In the genomic region with DNA sequence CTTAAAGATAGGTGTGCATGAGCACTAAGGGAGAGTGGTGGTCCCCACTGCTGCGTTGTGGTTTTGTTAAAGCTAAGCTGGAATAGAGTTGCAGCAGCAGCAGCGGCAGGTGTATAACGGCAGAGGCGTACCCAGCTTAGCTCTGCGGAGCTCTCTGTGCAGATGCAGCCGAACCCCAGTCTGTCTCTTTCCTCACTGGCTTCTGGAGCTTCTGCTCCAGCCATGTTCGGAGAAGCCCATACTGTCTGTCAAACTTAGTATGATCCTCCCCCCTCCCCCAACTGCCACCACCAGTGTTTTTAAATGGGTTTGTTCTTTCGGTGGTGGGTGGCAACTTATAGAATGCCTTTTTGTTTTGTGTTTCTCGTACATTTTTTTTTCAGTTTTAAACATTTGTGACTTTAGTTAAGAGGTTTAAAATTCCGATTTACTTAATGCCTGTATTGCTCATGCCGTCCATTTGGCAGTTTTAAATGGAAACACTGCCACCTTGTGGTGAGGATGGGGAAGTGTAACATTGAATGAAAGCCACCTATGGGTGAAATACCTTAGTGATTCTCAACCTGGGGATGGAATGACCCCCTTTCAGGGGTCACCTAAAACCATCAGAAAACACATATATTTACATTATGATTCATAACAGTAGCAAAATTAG, we compare ENCODE assay signal across 8 mouse cellular contexts.
DNase-seq lines count a peak whose midpoint lies in the region; ATAC-seq and TF ChIP-seq lines count a peak whose summit lies in the region.

No protein-coding gene starts in this region.

- H3K27ac ChIP-seq in liver, embryonic 13.5 days, result no peak overlapping the region
- no peak overlapping the region for H3K27ac ChIP-seq in neural tube, embryonic 12.5 days

- WGBS in liver, embryonic 13.5 days (ENCODE audit: insufficient replicate concordance), result 33% methylated on average over 11 of the region's 11 CpGs
- WGBS in neural tube, embryonic 12.5 days, result 39% methylated on average over 11 of the region's 11 CpGs

- ATAC-seq in common myeloid progenitor, adult 5-6 weeks (replicated peaks; ENCODE audit: low read depth, poor library complexity, severe bottlenecking), result peak; percentile 71
- no peak for ATAC-seq in liver, embryonic 13.5 days (ENCODE audit: low read depth)
- no peak for ATAC-seq in neural tube, embryonic 12.5 days (ENCODE audit: low FRiP score, low read depth)

- H3K4me2 ChIP-seq in liver, embryonic 13.5 days, result peak overlapping the region; percentile 13; the same call in 1 of the 2 replicates
- 0 out of 2 replicates have a peak overlapping the region, but pooled peaks have one; percentile 38 for H3K4me2 ChIP-seq in neural tube, embryonic 12.5 days (replicated peaks)

- H3K4me3 ChIP-seq in C2C12 (ENCODE audit: insufficient read depth, poor library complexity, severe bottlenecking), result no peak overlapping the region
- H3K4me3 ChIP-seq in liver, embryonic 13.5 days (replicated peaks), result no peak overlapping the region
- H3K4me3 ChIP-seq in neural tube, embryonic 12.5 days, result no peak overlapping the region

- no peaks in the 10 kb centered on the region for H3K27me3 ChIP-seq in C2C12 (ENCODE audit: control insufficient read depth, insufficient read depth, insufficient read length)
- no peaks in the 10 kb centered on the region for H3K27me3 ChIP-seq in liver, embryonic 13.5 days
- no peaks in the 10 kb centered on the region for H3K27me3 ChIP-seq in neural tube, embryonic 12.5 days (replicated peaks)

- no peaks in the 10 kb centered on the region for H3K79me3 ChIP-seq in C2C12 (ENCODE audit: low read depth)

- no peaks in the 10 kb centered on the region for H3K36me3 ChIP-seq in C2C12 (ENCODE audit: control insufficient read depth, insufficient read depth)
- no peaks in the 10 kb centered on the region for H3K36me3 ChIP-seq in liver, embryonic 13.5 days
- H3K36me3 ChIP-seq in neural tube, embryonic 12.5 days, result peaks cover 5% of the 10 kb centered on the region

- H3K9ac ChIP-seq in liver, embryonic 13.5 days, result no peak overlapping the region
- H3K9ac ChIP-seq in neural tube, embryonic 12.5 days, result no peak overlapping the region

- peak; percentile 60 to 73 for DNase-seq in cerebellum, postnatal 10 days
- no peak for DNase-seq in cerebellum, adult 11-12 months
- DNase-seq in heart, postnatal 14 days, result peak; percentile 36 to 59
- no peak for DNase-seq in liver, embryonic 13.5 days
- DNase-seq in adrenal gland, adult 8-10 months, result no peak

- no peaks in the 10 kb centered on the region for H3K9me3 ChIP-seq in liver, embryonic 13.5 days (replicated peaks)
- no peaks in the 10 kb centered on the region for H3K9me3 ChIP-seq in neural tube, embryonic 12.5 days

- peaks cover 4% of the 10 kb centered on the region; the same call in 1 of the 2 replicates for H3K4me1 ChIP-seq in liver, embryonic 13.5 days (replicated peaks)
- 0 out of 2 replicates have a peak, but pooled peaks cover 3% of the 10 kb centered on the region for H3K4me1 ChIP-seq in neural tube, embryonic 12.5 days

- no peak overlapping the region for H3ac ChIP-seq in C2C12 (ENCODE audit: control insufficient read depth, insufficient read length, low read depth)

- peak; percentile 14 for TF ChIP-seq CTCF in C2C12 (IDR thresholded peaks at IDR 0.05; ENCODE audit: control insufficient read depth, insufficient read depth, insufficient read length)

- intact Hi-C loops in heart, postnatal 14 days (cut with DNase I), result loop anchor here (1.0 to 5.0 kb wide), 4 partner anchors 38 to 141 kb away; partner anchors contain the start of gene Uaca

- no peaks in the 10 kb centered on the region for H3K79me2 ChIP-seq in C2C12 (ENCODE audit: control insufficient read depth, insufficient read depth)

TF ChIP-seq in C2C12, 6 proteins besides CTCF, POLR2A, EP300 and RAD21:
- TF ChIP-seq MAX (IDR thresholded peaks at IDR 0.05) (no peak), FOSL1 (IDR thresholded peaks at IDR 0.05; ENCODE audit: insufficient read depth, low read length, poor library complexity, severe bottlenecking) (no peak), MYOD1 (IDR thresholded peaks at IDR 0.05; ENCODE audit: control insufficient read depth, insufficient read length, low read depth) (no peak), USF1 (IDR thresholded peaks at IDR 0.05; ENCODE audit: low read depth) (no peak), MYOG (IDR thresholded peaks at IDR 0.05; ENCODE audit: control insufficient read depth, extremely low read depth, insufficient read length) (no peak)
TF ChIP-seq in C2C12: peak in this region for 0.

Comparison
In these comparisons a context has a peak if more than half of its experiments do, and no peak if none do; other contexts are left out.
1. DNase-seq: peak in cerebellum, postnatal 10 days (2 of 2) and heart, postnatal 14 days (2 of 2); none in cerebellum, adult 11-12 months (single experiment), liver, embryonic 13.5 days (single experiment) and adrenal gland, adult 8-10 months (single experiment).